Mouse (Mus musculus) heart, adult 9 months (tissue): ENCODE data around the gene Pgm5.
A peak's percentile ranks its signal among the peaks of the same experiment; 100 is the strongest.

Experiments
- DNase-seq, 2 experiments: peaks; one replicate each; pipeline ENCODE4 v3.0.0; 2022; ENCODE audit warnings: low spot score in 2 of 2

Pgm5 gene

DNA sequence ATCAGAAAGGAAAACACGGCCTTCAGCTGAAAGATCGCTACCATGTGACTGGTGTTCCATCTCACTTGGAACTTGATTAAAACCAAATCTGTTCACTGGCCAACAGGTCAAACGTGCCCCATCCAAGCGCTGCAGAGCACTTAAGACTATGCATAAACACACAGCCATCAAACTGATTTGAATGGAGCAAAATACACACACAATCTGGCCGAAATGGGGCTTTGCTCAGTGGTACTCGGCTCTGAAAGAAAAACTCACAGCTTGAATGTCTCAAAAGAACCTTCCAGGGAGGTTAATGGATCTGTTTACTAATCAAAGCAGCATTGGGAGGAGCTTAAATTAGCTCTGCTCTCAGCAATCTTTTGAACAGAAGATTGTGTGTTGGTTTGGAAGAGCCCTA lies 81.7 kb downstream of the Pgm5 start:
- DNase-seq: no peak

- DNase-seq: no peak
Measured at GRCm38 (mm10) chr19:24770345-24770744, 91.3 kb downstream of the Pgm5 start.

GRCm38 (mm10) chr19:24767401-24767800 lies 94.3 kb downstream of the Pgm5 start:
- DNase-seq: no peak

DNA sequence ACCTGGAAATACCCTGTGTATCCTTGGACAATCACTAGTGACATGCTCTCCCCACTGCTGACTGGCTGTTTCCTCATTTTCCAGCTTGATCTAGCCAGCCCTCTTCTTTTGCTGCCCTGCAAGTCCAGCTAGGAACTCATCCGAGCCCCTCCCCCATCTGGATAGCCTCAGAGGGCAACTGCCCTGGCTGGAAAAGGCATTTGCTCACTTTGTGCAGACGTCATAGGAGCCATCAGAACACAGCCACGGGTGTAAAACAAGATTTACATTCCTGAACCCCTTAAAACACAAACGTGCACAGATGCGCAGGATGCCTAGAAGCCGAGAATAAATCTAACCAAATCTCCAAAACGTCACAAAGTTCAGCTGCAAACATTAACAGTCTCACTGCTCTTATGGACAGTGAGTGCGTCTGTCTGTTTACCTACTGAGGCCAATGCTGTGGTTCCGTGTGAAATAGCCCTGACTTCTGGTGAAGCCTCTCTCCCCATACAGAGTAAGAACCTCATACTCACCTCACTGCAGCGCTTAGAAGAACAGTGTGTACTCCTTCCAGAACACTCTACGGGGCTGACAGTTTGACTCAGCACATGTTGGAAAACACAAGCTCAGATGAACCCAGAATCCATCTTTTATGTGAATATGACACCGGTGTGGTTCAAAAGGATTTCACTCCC lies 99.0 kb downstream of the Pgm5 start:
- DNase-seq: no peak

DNA sequence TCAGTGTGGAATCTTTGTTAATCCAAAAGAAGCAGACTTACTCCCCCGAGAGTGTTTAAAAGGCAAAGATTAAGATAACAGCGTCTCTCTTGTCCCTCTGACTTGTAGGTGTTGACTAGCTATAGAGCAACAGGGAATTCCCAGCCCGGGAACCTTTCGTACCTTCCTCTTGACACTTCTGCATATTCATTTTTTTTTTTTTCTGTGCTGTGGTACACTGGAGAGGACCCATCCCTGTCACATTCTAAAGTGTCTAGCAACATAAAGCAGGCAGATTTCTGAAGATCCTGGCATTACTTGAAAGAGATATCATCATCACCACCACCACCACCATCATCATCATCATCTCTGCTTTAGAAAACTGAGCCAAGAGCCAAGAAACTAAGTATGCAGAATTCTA lies 105.0 kb downstream of the Pgm5 start:
- no peak for DNase-seq

DNA sequence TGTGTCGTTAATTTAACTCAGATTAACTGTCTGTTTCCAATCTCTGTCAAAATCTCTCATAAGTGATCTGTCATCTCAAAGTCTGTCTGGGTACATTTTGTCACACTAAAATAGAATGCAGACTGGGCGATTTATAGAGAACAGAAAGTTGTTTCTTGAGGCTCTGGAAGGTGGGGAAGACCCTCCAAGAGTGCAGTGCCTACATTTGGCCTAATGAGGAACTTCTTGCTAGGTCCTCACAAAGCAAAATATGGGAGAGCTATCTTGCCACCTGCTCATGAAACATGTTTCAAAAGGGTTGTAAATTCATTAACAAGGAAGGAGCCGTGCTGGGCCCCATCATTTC lies 107.2 kb downstream of the Pgm5 start:
- DNase-seq: no peak

DNA sequence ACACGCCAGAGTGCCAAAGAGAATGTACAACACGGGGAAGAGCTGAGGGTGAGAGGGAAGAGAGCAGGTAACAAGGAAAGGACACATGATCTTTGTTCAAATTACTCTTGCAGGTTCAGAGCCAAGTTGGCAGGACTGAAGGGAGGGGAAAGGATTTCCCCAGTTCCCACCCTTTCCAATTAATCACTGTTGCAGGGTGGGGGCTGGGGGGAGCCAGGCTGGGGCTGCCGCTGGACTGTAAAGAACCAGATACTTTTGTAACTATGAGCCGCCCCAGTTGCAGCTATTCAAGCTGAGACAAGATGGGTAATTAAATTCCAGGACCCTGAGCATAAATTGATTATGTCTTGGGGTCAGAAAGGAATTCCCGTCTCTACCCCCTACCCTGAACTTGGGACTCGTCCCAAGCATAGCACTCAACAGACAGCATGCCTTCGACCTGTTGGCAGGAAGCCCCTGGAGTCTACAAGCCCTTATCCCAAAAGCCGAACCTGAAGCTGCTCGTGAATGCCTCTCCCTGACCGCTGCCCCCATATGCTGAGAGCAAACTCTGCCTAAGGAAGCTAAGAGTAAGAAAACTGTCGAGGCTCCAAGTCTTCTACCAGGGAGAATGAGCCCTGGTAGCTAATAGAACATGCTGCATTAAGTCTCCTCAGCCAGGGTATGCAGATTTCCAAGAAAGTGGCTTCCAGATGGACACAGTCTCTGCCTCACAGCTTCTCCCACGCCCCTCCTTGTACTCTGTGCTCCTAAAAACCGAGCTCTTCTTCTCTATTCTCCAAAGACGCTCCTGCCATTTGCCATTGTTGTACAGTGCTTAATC lies 107.8 kb downstream of the Pgm5 start:
- DNase-seq: peak; percentile 5 to 29

DNA sequence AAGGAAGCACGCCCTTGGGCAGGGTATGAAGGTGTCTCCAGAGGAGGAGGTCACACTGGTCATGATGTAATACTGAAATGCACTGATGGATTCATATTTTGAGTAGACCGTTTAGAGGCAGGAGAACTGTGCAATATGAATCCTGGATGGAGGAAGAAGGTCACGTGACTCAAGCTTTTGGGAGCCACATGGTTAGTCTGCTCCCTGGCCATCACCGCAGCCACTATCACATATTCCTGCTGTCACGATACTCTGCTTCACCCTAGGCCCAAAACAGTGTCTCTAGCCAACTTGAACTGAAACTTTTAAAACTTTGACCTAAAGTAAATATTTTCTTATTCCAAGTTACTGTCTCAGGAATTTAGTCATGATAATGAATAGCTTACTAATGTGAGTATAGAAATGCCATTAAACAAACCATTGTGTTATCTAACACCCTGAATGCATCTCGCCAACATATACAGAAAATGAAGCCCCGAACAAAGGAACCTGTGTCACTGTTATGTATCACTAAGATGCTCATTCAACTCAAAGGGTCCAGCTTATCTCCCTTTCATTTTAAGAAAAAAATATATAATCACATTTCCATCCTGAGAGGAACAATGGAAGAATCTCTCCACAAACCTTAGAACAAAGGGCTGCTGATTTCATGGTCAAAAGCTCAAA lies 108.6 kb downstream of the Pgm5 start:
- no peak for DNase-seq

DNA sequence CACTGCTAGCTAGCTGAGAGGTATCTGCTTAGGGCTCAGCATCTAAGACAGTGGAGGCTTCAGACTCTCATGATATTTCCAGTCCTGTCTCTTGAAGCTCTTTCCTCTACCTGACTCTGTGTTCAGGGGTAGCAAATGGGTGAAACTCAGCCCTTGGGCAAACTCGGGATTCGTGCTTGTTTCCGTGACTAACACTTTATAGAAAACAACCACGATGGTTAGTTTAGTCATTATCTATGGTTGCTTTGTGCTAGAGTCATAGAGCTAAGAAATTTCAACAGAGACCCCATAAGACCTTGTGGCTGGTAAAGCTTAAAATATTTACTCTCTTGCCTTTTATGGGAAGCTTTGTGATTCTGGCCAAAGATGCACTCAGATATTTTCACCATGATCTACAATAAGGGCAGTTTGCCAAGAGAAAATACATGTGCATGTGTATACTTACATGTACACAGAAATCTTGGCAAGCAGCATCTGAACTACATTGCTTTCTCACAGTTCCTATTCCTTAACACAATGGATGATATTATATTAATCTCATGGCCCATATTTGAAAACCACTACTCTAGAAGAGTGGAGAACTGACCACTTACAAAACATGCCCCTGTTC lies 115.3 kb downstream of the Pgm5 start:
- DNase-seq: no peak

- no peak for DNase-seq
Measured at GRCm38 (mm10) chr19:24742606-24743005, 119.0 kb downstream of the Pgm5 start.

DNA sequence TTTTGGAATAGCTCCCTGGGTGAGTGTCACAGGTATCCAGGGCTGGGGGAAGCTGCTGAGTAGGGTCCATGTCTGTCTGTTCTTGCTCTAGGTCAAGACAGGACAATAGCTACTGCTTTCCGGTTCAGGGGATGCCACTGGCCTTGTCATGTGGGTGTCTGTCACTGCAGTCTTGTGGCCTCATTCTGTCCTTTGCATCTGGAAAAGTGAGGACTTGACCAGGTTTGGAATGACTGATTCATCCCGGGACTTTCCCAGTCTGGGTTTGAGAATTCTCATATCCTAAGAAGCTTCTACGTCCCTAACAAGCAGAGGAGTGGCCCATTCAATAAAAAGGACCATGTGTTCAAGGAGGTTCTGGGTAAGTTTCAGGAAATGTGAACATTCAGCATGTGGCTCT lies 122.9 kb downstream of the Pgm5 start:
- DNase-seq: no peak

DNA sequence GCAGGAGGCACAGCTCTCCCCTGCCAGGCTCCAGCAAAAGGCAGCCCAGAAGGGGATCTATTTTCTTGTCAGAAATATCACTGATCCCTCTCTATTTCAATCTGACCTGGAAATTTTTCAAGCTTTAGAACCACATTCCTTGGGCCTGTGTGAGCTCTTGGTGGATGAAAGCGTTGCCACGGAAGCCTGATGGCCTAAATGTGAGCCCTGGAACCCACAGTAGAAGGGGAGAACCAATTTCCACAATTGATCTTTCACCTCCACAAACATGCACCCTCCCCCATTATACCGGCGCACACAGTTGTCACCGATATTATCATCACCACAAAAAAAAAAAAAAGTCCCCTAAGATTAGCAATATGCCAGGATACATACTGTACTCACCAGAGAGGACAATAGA lies 123.6 kb downstream of the Pgm5 start:
- no peak for DNase-seq

GRCm38 (mm10) chr19:24735484-24736128 lies 126.0 kb downstream of the Pgm5 start:
- peak in 1 of 2 experiments; percentile 32 for DNase-seq

DNA sequence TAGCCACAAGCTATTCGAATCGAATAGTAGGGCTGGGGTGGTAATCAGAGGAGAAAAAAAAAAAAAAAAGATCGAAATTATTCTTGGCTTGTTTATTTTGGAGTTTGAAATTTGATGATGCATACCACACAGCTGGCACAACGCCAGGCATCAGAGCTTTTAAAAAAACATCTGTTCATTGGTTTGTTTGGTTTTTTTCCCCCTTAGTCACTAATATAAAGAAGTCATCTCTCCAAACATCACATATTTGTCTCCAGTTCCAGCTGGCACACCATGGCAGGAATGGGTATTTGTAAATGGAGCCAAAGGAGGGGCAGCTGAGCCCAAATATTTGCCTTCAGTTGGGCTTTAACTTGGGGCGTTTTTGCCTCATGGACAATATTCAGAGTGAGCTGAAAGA lies 131.0 kb downstream of the Pgm5 start:
- peak in 1 of 2 experiments; percentile 21 for DNase-seq

- DNase-seq: no peak
Measured at GRCm38 (mm10) chr19:24724362-24724761, 137.3 kb downstream of the Pgm5 start.

GRCm38 (mm10) chr19:24720448-24720847 lies 141.2 kb downstream of the Pgm5 start:
- DNase-seq: no peak

DNA sequence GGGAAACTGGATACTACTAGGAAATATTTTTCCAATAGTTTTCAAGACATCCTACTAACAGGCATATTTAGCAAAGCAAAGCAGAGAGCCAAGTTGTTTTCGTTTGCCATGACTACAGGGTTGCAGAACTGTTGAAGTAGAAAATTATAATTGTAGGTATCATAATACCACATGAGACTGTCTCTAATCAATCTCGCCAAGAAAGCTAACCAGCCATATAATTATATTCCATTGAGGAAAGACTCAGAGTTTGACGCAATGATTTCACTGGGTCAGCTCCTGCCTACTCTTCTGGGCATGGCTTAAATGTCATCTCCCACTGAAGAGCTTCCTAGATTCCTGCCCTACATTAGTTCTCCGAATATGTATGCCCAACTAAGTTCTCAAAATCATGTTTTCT lies 142.2 kb downstream of the Pgm5 start:
- DNase-seq: no peak

GRCm38 (mm10) chr19:24718021-24718420 lies 143.6 kb downstream of the Pgm5 start:
- no peak for DNase-seq

- DNase-seq: no peak
Measured at GRCm38 (mm10) chr19:24716303-24717097, 145.2 kb downstream of the Pgm5 start.

DNA sequence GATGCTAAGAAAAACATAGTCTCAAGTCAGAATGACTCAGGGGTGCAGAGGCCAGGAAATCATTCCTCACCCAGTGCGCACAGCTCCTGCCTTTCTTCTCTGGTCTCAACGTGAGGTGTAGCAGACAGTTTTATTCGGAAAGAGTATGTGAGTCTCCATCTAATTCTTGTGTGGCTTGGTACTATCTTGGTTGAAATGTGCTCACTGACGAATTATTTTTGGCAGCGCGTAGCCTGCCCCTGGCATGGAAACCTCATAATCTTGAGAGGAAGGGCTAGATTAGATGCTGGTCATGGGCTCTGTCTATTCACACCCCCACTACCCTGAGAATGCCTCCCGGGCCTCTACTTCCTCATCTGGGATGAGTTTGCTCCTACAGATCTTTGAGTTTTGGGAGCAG lies 153.6 kb downstream of the Pgm5 start:
- peak in 1 of 2 experiments; percentile 35 for DNase-seq
